Mouse (Mus musculus) liver, adult 2 months (tissue): ENCODE measurements around the gene Kcnk3.

Experiments
- CTCF ChIP-seq: fragments of 200-500 bp; IDR thresholded peaks from 2 replicates; pipeline ENCODE4 v1.5.1; 2011; ENCODE audit warnings: low read depth, low read length, control low read depth
- POLR2A ChIP-seq: fragments of 200-500 bp; IDR thresholded peaks from 2 replicates; pipeline ENCODE4 v1.6.1; 2011; ENCODE audit warnings: low read length, control low read depth; ENCODE audit not compliant: insufficient read depth; ENCODE audit errors: extremely low read depth

DNA sequence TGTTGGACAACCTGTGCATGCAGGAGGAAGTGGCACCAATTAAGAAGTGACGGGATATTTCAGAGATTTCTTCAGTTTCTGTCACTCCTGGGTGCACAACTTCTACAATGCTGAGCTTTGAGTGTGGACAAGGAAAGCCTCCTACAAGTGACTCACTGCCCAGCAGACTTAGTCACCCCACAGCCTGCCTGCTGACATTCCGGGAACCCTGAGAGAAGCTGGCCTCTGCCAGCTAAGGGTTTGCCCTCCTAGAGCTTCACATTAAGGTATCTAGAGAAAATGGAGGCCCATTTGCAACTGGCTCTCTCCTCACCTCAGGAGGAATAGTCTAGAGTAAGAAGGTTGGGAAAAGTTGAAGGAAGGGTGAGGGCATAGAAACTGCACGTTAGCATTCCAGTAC, 63.6 kb downstream of the Kcnk3 start:
- no peak for TF ChIP-seq CTCF
- no peak for TF ChIP-seq POLR2A
